Mouse (Mus musculus) MEL (cell line): ENCODE measurements at regions not wholly inside any gene's neighbourhood (a gene's known extent, or its start where the extent isn't known, plus 50 kb on each side); places are given as distances from the start of the nearest gene placed in this dataset.
"Not testable (repeated sequence)": the region's sequence is repeated elsewhere in the genome, so short reads cannot be mapped to it uniquely, and the experiment has no call there.

Experiments used
- DNase-seq: peaks from one replicate; pipeline ENCODE4 v3.0.0; 2011; ENCODE audit warnings: low read depth, low spot score
- H3K27ac ChIP-seq: 2 replicates; pipeline ENCODE4 v1.5.1; 2012; ENCODE audit warnings: low read depth, mild to moderate bottlenecking, control low read depth, low read length, moderate library complexity; ENCODE audit not compliant: control insufficient read depth
- H3K27me3 ChIP-seq, 2 experiments: fragments of 150-350 bp in 1 of 2; sonication (generic) in 1 of 2; 2 replicates each; pipeline ENCODE4 v1.6.1; 2012; ENCODE audit warnings: low read length in 2 of 2, mild to moderate bottlenecking in 2 of 2, improper control_type of control experiment in 1 of 2, moderate library complexity in 1 of 2; ENCODE audit not compliant: insufficient read depth in 2 of 2, control insufficient read depth in 1 of 2
- H3K36me3 ChIP-seq, 2 experiments: 2 replicates each; pipeline ENCODE4 v1.6.1; 2012 to 2014; ENCODE audit warnings: low read length in 2 of 2, improper control_type of control experiment in 1 of 2, inconsistent platforms in 1 of 2, mild to moderate bottlenecking in 1 of 2; ENCODE audit not compliant: insufficient read depth in 2 of 2, control insufficient read depth in 1 of 2
- H3K4me1 ChIP-seq, 2 experiments: fragments of 150-350 bp in 1 of 2; sonication (generic) in 1 of 2; 2 replicates each; pipeline ENCODE4 v1.6.1; 2012; ENCODE audit warnings: low read length in 2 of 2, improper control_type of control experiment in 1 of 2, mild to moderate bottlenecking in 1 of 2; ENCODE audit not compliant: insufficient read depth in 2 of 2, control insufficient read depth in 1 of 2
- H3K4me3 ChIP-seq, 2 experiments: fragments of 150-350 bp in 1 of 2; sonication (generic) in 1 of 2; 2 replicates each; pipeline ENCODE4 v1.5.1; 2012; ENCODE audit warnings: low read depth in 2 of 2, low read length in 2 of 2, mild to moderate bottlenecking in 2 of 2, moderate library complexity in 2 of 2, control low read depth in 1 of 2, improper control_type of control experiment in 1 of 2; ENCODE audit not compliant: control insufficient read depth in 1 of 2, insufficient read depth in 1 of 2
- H3K79me2 ChIP-seq: 2 replicates; pipeline ENCODE4 v1.6.1; 2012; ENCODE audit warnings: mild to moderate bottlenecking, low read length, moderate library complexity; ENCODE audit not compliant: control insufficient read depth, poor library complexity, insufficient read depth
- H3K9ac ChIP-seq: 2 replicates; pipeline ENCODE4 v1.6.1; 2012; ENCODE audit warnings: low read depth, mild to moderate bottlenecking, control low read depth, low read length, moderate library complexity; ENCODE audit not compliant: control insufficient read depth, poor library complexity, severe bottlenecking
- H3K9me3 ChIP-seq: fragments of 150-350 bp; sonication (generic); replicated peaks from 2 replicates; pipeline ENCODE4 v1.6.1; 2012; ENCODE audit warnings: mild to moderate bottlenecking, low read length, improper control_type of control experiment, moderate library complexity; ENCODE audit not compliant: insufficient read depth
- BHLHE40 ChIP-seq: IDR thresholded peaks from 2 replicates; pipeline ENCODE4 v1.6.1; 2012; ENCODE audit warnings: low read depth, mild to moderate bottlenecking, inconsistent platforms, low read length, improper control_type of control experiment, borderline replicate concordance
- CHD1 ChIP-seq: IDR thresholded peaks from 2 replicates; pipeline ENCODE4 v1.6.1; 2012; ENCODE audit warnings: low read depth, mild to moderate bottlenecking, inconsistent platforms, low read length, improper control_type of control experiment
- CTCF ChIP-seq, 3 experiments: IDR thresholded peaks in 2 of 3; conservative IDR thresholded peaks in 1 of 3; 2 replicates each; pipeline ENCODE4 v1.5.1; 2011 to 2012; ENCODE audit warnings: low read length in 3 of 3, low read depth in 2 of 3, mild to moderate bottlenecking in 2 of 3, improper control_type of control experiment in 1 of 3, inconsistent platforms in 1 of 3, mixed read lengths in 1 of 3, moderate library complexity in 1 of 3; ENCODE audit not compliant: control insufficient read depth in 1 of 3, insufficient read depth in 1 of 3, poor library complexity in 1 of 3, severe bottlenecking in 1 of 3
- E2F4 ChIP-seq: IDR thresholded peaks from 2 replicates; pipeline ENCODE4 v1.6.1; 2011; ENCODE audit warnings: low read depth, low read length, improper control_type of control experiment, borderline replicate concordance
- ELF1 ChIP-seq: IDR thresholded peaks from 2 replicates; pipeline ENCODE4 v1.6.1; 2014; ENCODE audit warnings: low read depth, mild to moderate bottlenecking, inconsistent platforms, low read length, improper control_type of control experiment, moderate library complexity
- GABPA ChIP-seq: IDR thresholded peaks from 2 replicates; pipeline ENCODE4 v1.6.1; 2012; ENCODE audit warnings: low read depth, mild to moderate bottlenecking, inconsistent platforms, low read length, improper control_type of control experiment, moderate library complexity
- GATA1 ChIP-seq: IDR thresholded peaks from 2 replicates; pipeline ENCODE4 v1.6.1; 2011; ENCODE audit warnings: low read depth, low read length, improper control_type of control experiment
- HCFC1 ChIP-seq: IDR thresholded peaks from 2 replicates; pipeline ENCODE4 v1.6.1; 2012; ENCODE audit warnings: low read depth, mild to moderate bottlenecking, inconsistent platforms, low read length, improper control_type of control experiment, moderate library complexity
- JUND ChIP-seq: IDR thresholded peaks from 2 replicates; pipeline ENCODE4 v1.6.1; 2011; ENCODE audit warnings: low read depth, mild to moderate bottlenecking, improper control_type of control experiment, low read length
- KAT2A ChIP-seq: conservative IDR thresholded peaks from 2 replicates; pipeline ENCODE4 v1.6.1; 2012; ENCODE audit warnings: low read depth, low read length, improper control_type of control experiment, inconsistent platforms
- MAFK ChIP-seq: IDR thresholded peaks from 2 replicates; pipeline ENCODE4 v1.6.1; 2011; ENCODE audit warnings: low read depth, mild to moderate bottlenecking, low read length, improper control_type of control experiment, borderline replicate concordance
- MAZ ChIP-seq: IDR thresholded peaks from 2 replicates; pipeline ENCODE4 v1.6.1; 2012; ENCODE audit warnings: low read depth, mild to moderate bottlenecking, inconsistent platforms, low read length, improper control_type of control experiment
- MEF2A ChIP-seq: IDR thresholded peaks from 2 replicates; pipeline ENCODE4 v1.6.1; 2014; ENCODE audit warnings: low read depth, mild to moderate bottlenecking, inconsistent platforms, low read length, improper control_type of control experiment; ENCODE audit not compliant: poor library complexity, insufficient replicate concordance, severe bottlenecking; ENCODE audit errors: extremely low read depth
- MYB ChIP-seq: IDR thresholded peaks from 2 replicates; pipeline ENCODE4 v1.6.1; 2011; ENCODE audit warnings: mild to moderate bottlenecking, low read depth, low read length, improper control_type of control experiment
- NELFE ChIP-seq: IDR thresholded peaks from 2 replicates; pipeline ENCODE4 v1.6.1; 2011; ENCODE audit warnings: low read depth, low read length, improper control_type of control experiment
- NRF1 ChIP-seq: IDR thresholded peaks from 2 replicates; pipeline ENCODE4 v1.6.1; 2014; ENCODE audit warnings: low read depth, mild to moderate bottlenecking, inconsistent platforms, low read length, improper control_type of control experiment, moderate library complexity; ENCODE audit not compliant: poor library complexity, insufficient read depth, severe bottlenecking
- POLR2A ChIP-seq, 2 experiments: IDR thresholded peaks; 2 replicates each; pipeline ENCODE4 v1.6.1; 2011 to 2012; ENCODE audit warnings: low read length in 2 of 2, mild to moderate bottlenecking in 2 of 2, control low read depth in 1 of 2, improper control_type of control experiment in 1 of 2, low read depth in 1 of 2, moderate library complexity in 1 of 2; ENCODE audit not compliant: control insufficient read depth in 1 of 2, insufficient read depth in 1 of 2, poor library complexity in 1 of 2
- RAD21 ChIP-seq: IDR thresholded peaks from 2 replicates; pipeline ENCODE4 v1.6.1; 2011; ENCODE audit warnings: mild to moderate bottlenecking, low read depth, low read length, improper control_type of control experiment
- SIN3A ChIP-seq: IDR thresholded peaks from 2 replicates; pipeline ENCODE4 v1.6.1; 2012; ENCODE audit warnings: low read length, improper control_type of control experiment, inconsistent platforms
- TAL1 ChIP-seq: IDR thresholded peaks from 2 replicates; pipeline ENCODE4 v1.6.1; 2012; ENCODE audit warnings: mild to moderate bottlenecking, inconsistent platforms, low read length, moderate library complexity, mixed read lengths
- TCF12 ChIP-seq: IDR thresholded peaks from 2 replicates; pipeline ENCODE4 v1.6.1; 2014; ENCODE audit warnings: low read depth, mild to moderate bottlenecking, inconsistent platforms, low read length, improper control_type of control experiment, moderate library complexity
- UBTF ChIP-seq: IDR thresholded peaks from 2 replicates; pipeline ENCODE4 v1.6.1; 2012; ENCODE audit warnings: low read depth, mild to moderate bottlenecking, inconsistent platforms, low read length, improper control_type of control experiment, moderate library complexity, borderline replicate concordance; ENCODE audit not compliant: insufficient read depth
- USF2 ChIP-seq, 2 experiments: IDR thresholded peaks; 2 replicates each; pipeline ENCODE4 v1.6.1; 2011 to 2012; ENCODE audit warnings: improper control_type of control experiment in 2 of 2, low read length in 2 of 2, borderline replicate concordance in 1 of 2, inconsistent platforms in 1 of 2, low read depth in 1 of 2, mild to moderate bottlenecking in 1 of 2; ENCODE audit not compliant: insufficient read depth in 1 of 2
- ZC3H11A ChIP-seq: IDR thresholded peaks from 2 replicates; pipeline ENCODE4 v1.6.1; 2012; ENCODE audit warnings: low read depth, mild to moderate bottlenecking, inconsistent platforms, low read length, improper control_type of control experiment
- ZKSCAN1 ChIP-seq: IDR thresholded peaks from 2 replicates; pipeline ENCODE4 v1.6.1; 2012; ENCODE audit warnings: low read depth, mild to moderate bottlenecking, inconsistent platforms, low read length, improper control_type of control experiment, moderate library complexity
- ZNF384 ChIP-seq: IDR thresholded peaks from 2 replicates; pipeline ENCODE4 v1.6.1; 2012; ENCODE audit warnings: low read depth, mild to moderate bottlenecking, inconsistent platforms, low read length, improper control_type of control experiment

DNA sequence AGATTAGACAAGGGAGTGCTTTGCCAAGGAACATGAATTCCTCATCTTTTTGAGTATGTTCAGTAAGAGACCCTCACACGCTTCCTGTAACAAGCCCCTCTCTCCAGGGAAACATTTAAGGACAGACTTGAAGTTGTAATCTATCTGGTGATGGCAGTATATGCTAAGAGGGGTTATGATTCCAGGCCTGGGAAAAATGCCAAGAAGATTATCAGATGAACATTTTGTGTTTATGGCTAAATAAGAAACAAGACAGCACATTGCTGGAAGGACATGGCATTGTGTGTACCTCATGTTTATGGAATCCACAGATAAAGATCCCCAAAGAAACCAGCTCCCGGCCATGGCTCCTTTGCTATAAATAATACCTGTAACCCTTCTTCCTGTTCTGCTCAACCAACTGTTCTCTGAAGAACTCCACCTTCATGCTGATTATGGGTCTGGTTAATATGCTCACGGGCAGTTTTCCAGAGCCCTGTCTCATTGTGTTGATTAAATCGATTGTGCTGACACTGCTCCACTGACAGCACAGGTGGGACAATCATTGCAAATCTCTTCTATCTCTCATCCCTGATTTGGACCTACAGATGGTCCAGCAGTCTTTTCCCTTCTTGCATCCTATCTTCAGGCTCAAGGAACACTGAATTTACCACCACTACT lies 327.7 kb downstream of the Abcc12 start:
- no peak overlapping the region for H3K4me3 ChIP-seq
- DNase-seq = no peak
- TF ChIP-seq NRF1 = no peak
- TF ChIP-seq GABPA = no peak
- TF ChIP-seq TCF12 = no peak
- no peak for TF ChIP-seq ZC3H11A
- no peak for TF ChIP-seq ELF1
- no peak for TF ChIP-seq GATA1
- no peak for TF ChIP-seq TAL1
- no peak for TF ChIP-seq MEF2A
- no peak for TF ChIP-seq MAZ
- no peak for TF ChIP-seq E2F4
- TF ChIP-seq MAFK = no peak
- TF ChIP-seq MYB = no peak
- TF ChIP-seq ZNF384 = no peak
- TF ChIP-seq USF2 (IDR thresholded peaks at IDR 0.05; ENCODE audit: borderline replicate concordance in 1 of 2, insufficient read depth in 1 of 2, low read depth in 1 of 2, low read length in 2 of 2) = no peak
- TF ChIP-seq, all 39 proteins: peak for 0
- Histone ChIP-seq H3K36me3 (no peaks in the 10 kb centered on the region), H3K9ac (no peak overlapping the region), H3K79me2 (no peaks in the 10 kb centered on the region), H3K9me3 (no peaks in the 10 kb centered on the region), H3K4me1 (no peaks in the 10 kb centered on the region), H3K27ac (no peak overlapping the region), H3K27me3 (no peaks in the 10 kb centered on the region)

- Histone ChIP-seq H3K36me3 (no peaks in the 10 kb centered on the region), H3K79me2 (no peaks in the 10 kb centered on the region), H3K9me3 (no peaks in the 10 kb centered on the region), H3K27ac (no peak overlapping the region), H3K9ac (no peak overlapping the region), H3K4me1 (no peaks in the 10 kb centered on the region), H3K27me3 (no peaks in the 10 kb centered on the region; a peak in 1 of 4 replicates), H3K4me3 (no peak overlapping the region)
- TF ChIP-seq NELFE (no peak), GATA1 (no peak), TAL1 (no peak), ZKSCAN1 (no peak), SIN3A (no peak), GABPA (no peak), HCFC1 (no peak), RAD21 (no peak), NRF1 (no peak), POLR2A (IDR thresholded peaks at IDR 0.05; ENCODE audit: control insufficient read depth in 1 of 2, insufficient read depth in 1 of 2, low read depth in 1 of 2, low read length in 2 of 2, poor library complexity in 1 of 2) (no peak), CHD1 (no peak), CTCF (IDR thresholded peaks at IDR 0.05 in 2 of 3, conservative IDR thresholded peaks at IDR 0.05 in 1 of 3; ENCODE audit: control insufficient read depth in 1 of 3, insufficient read depth in 1 of 3, low read depth in 2 of 3, low read length in 3 of 3, poor library complexity in 1 of 3, severe bottlenecking in 1 of 3) (no peak), BHLHE40 (no peak), MAFK (no peak), UBTF (no peak), JUND (no peak), E2F4 (no peak), KAT2A (no peak)
- DNase-seq = no peak
These were observed 345.8 kb downstream of the Abcc12 start for GRCm38 (mm10) chr8:86234696-86235095.

GRCm38 (mm10) chr8:86231994-86232393 lies 348.5 kb downstream of the Abcc12 start:
- H3K27ac ChIP-seq, H3K79me2 ChIP-seq, H3K27me3 ChIP-seq, H3K4me1 ChIP-seq, H3K4me3 ChIP-seq, DNase-seq, H3K9me3 ChIP-seq, H3K36me3 ChIP-seq, H3K9ac ChIP-seq: not testable (repeated sequence)
